Mouse (Mus musculus) stomach, postnatal 0 days (tissue): ENCODE data around the gene Actrt2. TPM values are rescaled to one million over a fixed set of nuclear protein-coding genes. Genes with fewer than 3 reads are reported as not detected.

Experiments
- ATAC-seq: fragments of 200-750 bp; cut with Nextera tagmentation; 2 replicates; pipeline ENCODE4 v1.8.0; 2017; ENCODE audit not compliant: low FRiP score, low TSS enrichment
- DNase-seq: peaks from one replicate; pipeline ENCODE4 v3.0.0-alpha.2; 2016; ENCODE audit warnings: low spot score
- H3K27ac ChIP-seq: fragments of 300-500 bp; sonication (generic); replicated peaks from 2 replicates; pipeline ENCODE4 v1.5.1; 2014; ENCODE audit warnings: mild to moderate bottlenecking, control low read depth
- H3K27me3 ChIP-seq: fragments of 300-500 bp; sonication (generic); 2 replicates; pipeline ENCODE4 v1.6.1; 2014; ENCODE audit warnings: low read length; ENCODE audit not compliant: control insufficient read depth, insufficient read depth
- H3K36me3 ChIP-seq: fragments of 300-500 bp; sonication (generic); 2 replicates; pipeline ENCODE4 v1.6.1; 2014; ENCODE audit warnings: low read length, mixed read lengths; ENCODE audit not compliant: control insufficient read depth, insufficient read depth
- H3K4me1 ChIP-seq: fragments of 300-500 bp; sonication (generic); replicated peaks from 2 replicates; pipeline ENCODE4 v1.6.1; 2014; ENCODE audit warnings: antibody characterized with exemption; ENCODE audit not compliant: control insufficient read depth, insufficient read depth
- H3K4me2 ChIP-seq: fragments of 300-500 bp; sonication (generic); replicated peaks from 2 replicates; pipeline ENCODE4 v1.6.1; 2014; ENCODE audit warnings: low read depth, mild to moderate bottlenecking, control low read depth, moderate library complexity
- H3K4me3 ChIP-seq: fragments of 300-500 bp; sonication (generic); 2 replicates; pipeline ENCODE4 v1.5.1; 2014; ENCODE audit warnings: low read depth, low read length, control low read depth
- H3K9ac ChIP-seq: fragments of 300-500 bp; sonication (generic); 2 replicates; pipeline ENCODE4 v1.6.1; 2014; ENCODE audit warnings: mild to moderate bottlenecking, low read length, control low read depth, mixed read lengths
- H3K9me3 ChIP-seq: fragments of 300-500 bp; sonication (generic); 2 replicates; pipeline ENCODE4 v1.6.1; 2016; ENCODE audit warnings: low read length; ENCODE audit not compliant: control insufficient read depth
- CTCF ChIP-seq: IDR thresholded peaks from 2 replicates; pipeline ENCODE4 v1.5.1; 2016; ENCODE audit warnings: antibody characterized with exemption, low read depth, mild to moderate bottlenecking, moderate library complexity
- EP300 ChIP-seq: optimal IDR thresholded peaks from 2 replicates; pipeline ENCODE3; 2016; ENCODE audit warnings: antibody characterized with exemption
- WGBS: fragments of 180-500 bp; shearing (Covaris S2); extraction: QIAGEN DNeasy Blood & Tissue Kit; methylation state at CpG from one replicate; pipeline ENCODE4 v1.1.7; 2014; 5-methylcytosine and 5-hydroxymethylcytosine counted together
- polyA plus RNA-seq: library from polyadenylated mRNA; unstranded; fragments of >200 nt; fragmentation: Nextera tagmentation; extraction: Ambion mirVana; gene quantifications from 2 replicates; pipeline ENCODE4 v1.2.1, GENCODE M21; 2015

Gene Actrt2
- polyA plus RNA-seq, 1 experiment from 2014 or later = not detected

DNA sequence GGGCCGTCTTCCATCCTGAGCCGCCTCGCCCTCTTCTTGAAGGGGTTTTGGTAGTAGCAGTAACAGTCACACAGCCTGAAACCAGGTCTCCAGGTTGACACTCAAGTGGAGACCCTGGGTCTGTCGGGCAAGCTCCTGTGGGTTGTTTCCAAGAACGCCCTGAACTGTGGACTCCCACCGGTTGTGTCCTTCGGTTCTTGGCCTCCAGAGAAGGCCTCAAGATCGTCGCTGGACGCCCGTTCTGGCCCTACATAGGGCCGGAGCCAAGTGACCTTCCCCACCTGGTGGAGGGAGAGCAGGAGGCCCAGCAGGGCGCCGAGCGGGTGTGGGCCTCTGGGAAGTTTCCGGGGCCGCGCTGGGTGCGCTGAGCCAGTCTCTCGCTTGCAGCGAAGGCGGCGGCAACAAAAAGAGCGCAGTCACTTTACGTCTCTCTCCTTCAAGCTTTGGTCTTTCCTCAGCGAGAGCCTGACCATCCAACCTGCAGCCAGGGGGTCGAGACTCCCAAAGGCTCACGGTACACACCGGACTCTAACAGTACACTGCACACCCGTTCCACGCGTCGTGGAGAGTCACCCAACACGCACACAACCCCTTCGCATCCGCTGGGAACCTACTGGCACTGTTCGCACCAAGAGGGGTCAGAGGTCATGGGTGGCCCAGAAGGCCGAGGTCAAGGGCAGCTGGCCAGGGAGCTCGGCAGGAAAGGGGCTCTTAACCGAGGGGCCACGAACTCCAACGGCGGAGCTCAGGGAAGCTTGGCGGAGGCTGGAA is 33.0 kb downstream of the Actrt2 start:
- H3K27me3 ChIP-seq = no peaks in the 10 kb centered on the region; the same call in 1 of the 2 replicates
- no peaks in the 10 kb centered on the region for H3K4me1 ChIP-seq
- peak overlapping the region; percentile 83 for H3K9ac ChIP-seq
- H3K27ac ChIP-seq = peak overlapping the region; percentile 92
- peak overlapping the region; percentile 87 for H3K4me2 ChIP-seq
- ATAC-seq (no peak), DNase-seq (peak; percentile 64)
- 14% methylated on average over 44 of the region's 44 CpGs for WGBS
- TF ChIP-seq EP300 (no peak), CTCF (no peak)
- H3K4me3 ChIP-seq = peak overlapping the region; percentile 74
- H3K9me3 ChIP-seq = no peaks in the 10 kb centered on the region
- no peaks in the 10 kb centered on the region for H3K36me3 ChIP-seq

DNA sequence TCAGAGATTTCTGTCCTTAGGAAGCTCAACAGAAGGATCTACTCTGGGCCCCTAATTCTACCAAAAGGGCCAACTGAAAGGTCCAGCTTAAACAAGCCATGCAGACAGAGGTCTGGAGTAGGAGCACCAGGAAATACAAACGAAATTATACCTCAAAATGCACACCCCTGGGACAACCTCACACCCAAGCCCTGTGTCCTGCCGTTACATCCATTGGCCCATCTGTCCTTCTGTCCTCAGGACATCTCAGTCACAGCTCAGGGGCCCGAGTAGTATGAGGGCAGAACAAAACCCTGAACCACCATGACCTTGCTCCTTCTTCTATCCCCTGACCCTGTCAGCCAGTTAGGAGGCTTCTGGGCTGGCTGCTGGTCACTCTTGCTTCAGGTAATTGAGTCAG is 33.7 kb downstream of the Actrt2 start:
- no peak for ATAC-seq
- peak overlapping the region; percentile 74 for H3K4me3 ChIP-seq
- peak overlapping the region; percentile 87 for H3K4me2 ChIP-seq
- H3K9ac ChIP-seq = peak overlapping the region; percentile 83
- no peaks in the 10 kb centered on the region for H3K4me1 ChIP-seq
- no peaks in the 10 kb centered on the region for H3K9me3 ChIP-seq
- 42% methylated on average over 3 of the region's 3 CpGs for WGBS
- DNase-seq = no peak
- no peak for TF ChIP-seq EP300
- no peak for TF ChIP-seq CTCF
- no peaks in the 10 kb centered on the region; the same call in 1 of the 2 replicates for H3K27me3 ChIP-seq
- H3K36me3 ChIP-seq = no peaks in the 10 kb centered on the region
- peak overlapping the region; percentile 92 for H3K27ac ChIP-seq

GRCm38 (mm10) chr4:154632800-154633764 is 34.6 kb downstream of the Actrt2 start:
- H3K27ac ChIP-seq = peak overlapping the region; percentile 92
- H3K9me3 ChIP-seq = no peaks in the 10 kb centered on the region
- DNase-seq (peak; percentile 63), ATAC-seq (no peak)
- H3K9ac ChIP-seq = peak overlapping the region; percentile 83
- 37% methylated on average over 14 of the region's 14 CpGs for WGBS
- H3K27me3 ChIP-seq = no peaks in the 10 kb centered on the region; the same call in 1 of the 2 replicates
- peak overlapping the region; percentile 74 for H3K4me3 ChIP-seq
- no peaks in the 10 kb centered on the region for H3K4me1 ChIP-seq
- no peaks in the 10 kb centered on the region for H3K36me3 ChIP-seq
- H3K4me2 ChIP-seq = peak overlapping the region; percentile 87
- TF ChIP-seq EP300 (no peak), CTCF (peak; percentile 4; the same call in 1 of the 2 replicates)

DNA sequence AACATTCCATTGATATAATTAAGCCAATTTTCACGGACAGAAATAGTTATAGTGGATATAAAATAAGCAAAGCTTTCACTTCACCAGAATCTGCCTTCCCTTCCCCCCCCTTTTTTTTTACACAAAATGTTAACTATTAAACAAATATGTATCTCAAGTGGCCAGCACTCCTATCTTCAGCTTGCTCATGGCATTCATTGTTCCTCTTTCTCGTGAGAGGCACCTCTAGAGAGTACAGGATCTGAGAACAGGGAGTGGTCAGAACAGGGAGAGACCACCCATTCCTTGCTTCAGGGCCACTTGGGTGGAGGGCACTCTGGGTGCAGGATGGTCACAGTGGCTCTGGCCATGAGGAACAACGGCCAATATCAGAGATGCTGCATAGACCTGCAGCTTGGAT is 36.9 kb downstream of the Actrt2 start:
- no peaks in the 10 kb centered on the region for H3K36me3 ChIP-seq
- TF ChIP-seq EP300 (no peak), CTCF (no peak)
- no peaks in the 10 kb centered on the region for H3K9me3 ChIP-seq
- peak overlapping the region; percentile 56 for H3K27ac ChIP-seq
- WGBS = 37% methylated on average over 3 of the region's 3 CpGs
- H3K9ac ChIP-seq = no peak overlapping the region
- H3K4me1 ChIP-seq = no peaks in the 10 kb centered on the region
- H3K4me2 ChIP-seq = peak overlapping the region; percentile 87
- no peaks in the 10 kb centered on the region; the same call in 1 of the 2 replicates for H3K27me3 ChIP-seq
- peak; percentile 36 for DNase-seq
- H3K4me3 ChIP-seq = no peak overlapping the region
- no peak for ATAC-seq

DNA sequence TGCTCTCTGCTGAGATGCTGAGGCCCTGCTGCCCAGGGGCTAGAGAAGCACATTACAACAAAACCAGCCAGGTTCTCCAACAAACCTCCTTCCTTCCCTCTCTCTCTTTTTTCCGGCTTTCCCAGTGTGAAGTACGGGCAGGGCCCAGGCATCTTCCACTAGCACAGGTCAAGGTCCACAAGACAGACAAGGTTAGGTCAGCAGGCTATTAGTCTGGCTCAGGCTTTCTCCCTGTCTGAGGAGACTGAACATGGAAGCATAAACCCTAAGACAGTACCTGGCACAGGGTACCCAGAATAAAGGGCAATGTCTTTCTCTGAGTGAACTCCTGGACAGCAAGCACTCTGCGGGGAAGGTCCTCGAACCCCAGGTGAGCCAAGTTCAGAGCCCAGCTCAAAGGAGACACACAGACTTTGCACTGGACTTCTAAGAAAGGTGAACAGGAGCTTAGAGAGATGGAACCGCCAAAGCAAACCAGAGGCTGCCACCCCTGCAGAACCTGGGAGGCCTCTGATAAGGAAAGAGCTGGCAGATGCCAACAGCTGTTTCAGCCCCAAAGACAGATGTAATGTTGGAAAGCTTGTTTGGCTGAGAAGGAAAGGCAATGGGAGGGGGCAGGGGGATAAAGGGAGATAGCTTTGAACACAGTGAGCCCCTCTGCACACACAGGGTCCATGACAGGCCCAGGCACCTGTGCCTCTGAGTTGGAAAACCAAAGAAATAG is 40.1 kb downstream of the Actrt2 start:
- Histone ChIP-seq H3K9ac (no peak overlapping the region), H3K4me3 (no peak overlapping the region), H3K4me2 (no peak overlapping the region), H3K36me3 (no peaks in the 10 kb centered on the region), H3K9me3 (no peaks in the 10 kb centered on the region), H3K27ac (peak overlapping the region; percentile 45; the same call in 1 of the 2 replicates), H3K27me3 (no peaks in the 10 kb centered on the region), H3K4me1 (no peaks in the 10 kb centered on the region)
- DNase-seq (no peak), ATAC-seq (0 out of 2 replicates have a peak, but pooled peaks have one; percentile 23)
- no peak for TF ChIP-seq EP300
- TF ChIP-seq CTCF = no peak
- WGBS = 70% methylated on average over 5 of the region's 5 CpGs
